Comparison of ENCODE assay signal across 19 mouse cellular contexts in the genomic region with DNA sequence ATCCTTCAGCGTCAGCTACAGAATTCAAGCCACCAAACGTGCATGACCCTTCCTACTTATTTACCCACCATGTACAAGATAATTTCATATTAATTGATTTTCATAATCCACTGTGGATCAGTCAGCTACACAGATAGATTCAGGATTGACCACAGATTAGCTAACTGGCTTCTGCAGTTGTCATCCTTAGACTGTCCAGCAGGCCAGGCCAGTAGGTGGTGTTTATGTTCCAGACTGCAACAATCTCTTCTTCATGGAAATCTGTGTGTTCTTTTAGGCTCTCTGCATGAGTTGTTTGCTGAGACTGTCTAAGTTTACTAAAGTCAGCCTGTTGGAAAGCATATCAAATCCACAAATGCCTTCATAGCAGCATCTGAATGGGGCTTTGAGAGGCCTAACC.
"Had no signal": no experiment of that assay in that cellular context is flagged by ENCODE, and none has a peak within 500 bp of the region (broad histone marks: within the 10 kb centered on the region; RNA-seq: fewer than 3 reads in every experiment).

No protein-coding gene starts in this region.

- H3K27ac ChIP-seq: kidney, embryonic 15.5 days; limb, embryonic 10.5 days; limb, embryonic 13.5 days; liver, embryonic 12.5 days; liver, embryonic 15.5 days; lung, embryonic 15.5 days; macrophage; midbrain, embryonic 13.5 days had no signal

- ATAC-seq: intestine, embryonic 16.5 days; liver, embryonic 12.5 days; midbrain, embryonic 13.5 days; midbrain, embryonic 16.5 days had no signal

- H3K4me3 ChIP-seq: kidney, embryonic 15.5 days; limb, embryonic 10.5 days; limb, embryonic 13.5 days; liver, embryonic 12.5 days; liver, embryonic 15.5 days; lung, embryonic 15.5 days; midbrain, embryonic 13.5 days had no signal

- H3K36me3 ChIP-seq: kidney, embryonic 15.5 days; limb, embryonic 10.5 days; limb, embryonic 13.5 days; liver, embryonic 12.5 days; liver, embryonic 15.5 days; lung, embryonic 15.5 days; midbrain, embryonic 13.5 days had no signal

- H3K9me3 ChIP-seq: kidney, embryonic 15.5 days; limb, embryonic 10.5 days; limb, embryonic 13.5 days; liver, embryonic 12.5 days; liver, embryonic 15.5 days; lung, embryonic 15.5 days; midbrain, embryonic 13.5 days had no signal

- DNase-seq: kidney, adult 8-10 months; kidney, postnatal 10 days; kidney, postnatal 36 days; liver; lung, adult 18-20 months; lung, postnatal 14 days; right cerebral cortex, postnatal 25 days; spleen, adult 18-20 months; thymus, postnatal 25 days had no signal

- H3K27me3 ChIP-seq: kidney, embryonic 15.5 days; limb, embryonic 13.5 days; liver, embryonic 12.5 days; liver, embryonic 15.5 days; lung, embryonic 15.5 days; midbrain, embryonic 13.5 days had no signal

- H3K4me1 ChIP-seq: kidney, embryonic 15.5 days; limb, embryonic 10.5 days; limb, embryonic 13.5 days; liver, embryonic 12.5 days; liver, embryonic 15.5 days; lung, embryonic 15.5 days; midbrain, embryonic 13.5 days had no signal

- H3K9ac ChIP-seq: kidney, embryonic 15.5 days; limb, embryonic 13.5 days; liver, embryonic 12.5 days; liver, embryonic 15.5 days; lung, embryonic 15.5 days; midbrain, embryonic 13.5 days had no signal

- H3K4me2 ChIP-seq: kidney, embryonic 15.5 days; limb, embryonic 13.5 days; liver, embryonic 12.5 days; liver, embryonic 15.5 days; lung, embryonic 15.5 days; midbrain, embryonic 13.5 days had no signal
